Mouse (Mus musculus) kidney, adult 9 months (tissue): Measurements from ENCODE around the gene Mvd.

Experiments
- DNase-seq: peaks from one replicate; pipeline ENCODE4 v3.0.0; 2022

Mvd gene

DNA sequence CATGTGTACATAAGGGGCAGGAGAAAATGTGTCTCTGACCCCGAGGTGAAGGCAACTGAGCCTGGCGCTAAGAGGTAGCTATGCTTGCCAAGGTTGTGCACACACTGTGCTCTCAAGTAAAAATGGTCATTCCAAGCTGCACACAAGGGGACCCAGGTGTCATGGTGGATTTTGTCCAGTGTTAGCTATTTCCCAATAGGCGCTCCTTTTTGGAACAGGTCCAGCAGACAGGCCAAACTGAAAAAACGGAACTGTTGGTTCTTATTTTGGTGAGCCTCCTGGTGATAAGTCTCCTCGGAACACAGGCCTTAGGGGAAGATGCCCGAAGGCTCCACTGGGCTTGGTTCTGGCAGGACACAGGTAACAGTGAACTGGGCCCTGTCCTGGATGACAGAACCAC lies 11.2 kb upstream of the Mvd start:
- DNase-seq, result no peak

DNA sequence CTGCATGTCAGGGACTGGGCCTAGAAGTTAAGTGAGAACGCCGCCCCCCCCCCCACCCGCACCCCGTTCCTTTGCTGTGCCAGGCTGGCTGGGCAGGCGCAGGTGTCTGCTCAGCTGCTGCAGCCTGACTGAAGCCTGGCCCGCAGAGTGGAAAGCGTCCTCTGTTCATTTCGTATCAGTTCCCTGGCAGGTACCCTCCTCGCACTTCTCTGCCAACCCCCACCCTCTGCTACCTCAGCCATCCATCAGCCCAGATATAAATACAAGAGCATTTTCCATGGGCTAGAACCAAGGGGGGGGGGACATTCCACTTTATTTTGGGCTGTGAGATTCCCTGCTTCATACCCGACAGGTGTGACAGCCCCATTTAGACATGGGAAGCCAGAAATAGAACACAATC lies 8.9 kb upstream of the Mvd start:
- DNase-seq, result no peak

DNA sequence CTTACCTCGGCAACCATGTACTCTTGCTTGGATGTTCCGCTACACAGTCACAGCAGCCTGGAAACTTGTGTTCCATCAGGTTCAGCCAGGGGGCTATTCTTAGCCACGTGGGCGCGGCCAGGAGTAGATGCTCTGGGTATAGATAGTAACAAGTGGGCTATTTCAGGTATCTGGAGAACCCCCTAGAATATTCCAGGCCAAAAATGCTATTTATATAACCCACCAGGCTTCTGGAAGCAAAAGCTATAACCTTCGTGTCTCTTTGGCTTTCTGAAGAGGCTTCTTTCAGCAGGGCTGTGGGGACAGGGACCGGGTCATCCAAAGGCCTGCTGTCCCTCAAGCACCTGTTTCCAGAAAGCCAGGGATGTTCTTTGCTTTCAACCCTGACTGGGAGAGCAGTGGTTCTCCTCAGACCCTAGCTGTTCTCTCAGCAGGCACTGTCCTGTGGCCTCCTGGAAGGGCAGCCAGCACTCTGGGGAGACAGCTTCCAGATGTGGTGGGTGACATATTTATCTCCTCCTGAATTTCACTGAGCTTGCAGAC lies 8.0 kb upstream of the Mvd start:
- no peak for DNase-seq

DNA sequence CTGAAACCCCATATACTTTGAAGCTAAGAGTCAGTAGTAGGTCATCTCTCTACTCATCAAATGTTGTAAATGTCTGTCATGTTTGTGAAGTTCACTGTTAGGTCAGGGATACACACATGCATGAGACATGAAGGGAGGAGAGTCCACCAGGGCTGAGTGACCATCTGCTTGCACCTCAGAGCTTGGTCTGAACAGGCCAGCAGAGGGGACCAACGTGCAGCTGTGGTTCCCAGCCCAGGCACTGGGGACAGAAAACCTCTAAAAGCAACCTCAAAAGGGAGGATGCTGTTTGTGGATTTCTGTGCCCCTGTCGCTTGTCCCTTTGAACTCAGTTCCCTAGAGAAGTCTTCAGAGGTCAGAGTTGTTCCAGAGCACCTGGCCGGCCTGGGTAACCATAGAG lies 2.0 kb upstream of the Mvd start:
- DNase-seq, result no peak

DNA sequence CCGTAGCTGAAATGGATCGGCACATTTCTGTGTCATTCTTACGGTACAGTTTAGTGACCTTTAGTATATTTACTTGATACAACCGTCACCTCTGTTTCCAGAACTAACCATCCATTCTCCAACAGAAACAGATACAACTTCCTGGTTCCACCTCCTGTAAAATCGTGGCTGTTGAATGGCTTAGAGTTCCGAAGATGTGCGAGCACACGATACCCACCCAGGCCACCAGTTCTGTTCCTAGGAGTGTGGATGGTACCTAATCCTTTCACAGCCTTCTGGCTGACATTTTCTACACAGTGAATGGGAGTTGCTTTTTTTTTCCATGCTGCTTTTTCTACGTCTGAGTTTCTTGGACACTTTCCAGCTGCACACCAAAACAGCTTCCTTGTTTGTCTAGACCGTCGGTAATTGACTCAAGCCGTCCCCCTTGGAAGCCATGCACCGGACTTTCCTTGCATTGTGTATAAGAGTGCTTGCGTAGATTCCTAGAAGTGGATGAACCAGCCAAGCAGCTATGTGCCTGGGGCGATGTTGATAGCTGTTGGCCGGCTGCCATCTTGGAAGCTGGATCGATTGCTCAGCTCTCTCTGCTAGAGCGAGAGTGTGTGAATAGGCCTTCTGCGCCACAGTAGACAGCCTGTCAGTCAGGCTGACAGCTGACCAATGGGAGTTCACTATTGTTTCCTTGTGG lies 981 bp upstream of the Mvd start:
- DNase-seq, result peak; percentile 92

DNA sequence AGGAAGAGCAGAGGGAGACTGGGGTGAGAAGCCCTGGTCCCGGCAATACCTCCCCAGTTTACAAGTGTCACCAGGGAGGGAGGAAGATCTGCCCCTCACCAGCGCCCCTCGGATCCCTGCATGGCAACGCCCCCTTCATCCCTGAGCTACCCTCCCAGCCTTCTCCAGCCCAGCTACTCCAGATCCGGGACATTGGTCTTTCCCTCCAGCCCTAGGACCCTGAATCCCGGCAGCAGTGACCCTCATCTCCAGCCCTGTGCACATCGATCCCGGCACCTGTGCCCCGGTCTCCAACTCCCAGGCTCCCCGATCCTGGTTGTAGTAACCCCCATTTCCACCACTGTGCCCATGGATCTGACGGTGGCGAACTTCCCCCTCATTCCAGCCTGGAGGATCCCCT lies 441 bp downstream of the Mvd start:
- DNase-seq, result no peak

DNA sequence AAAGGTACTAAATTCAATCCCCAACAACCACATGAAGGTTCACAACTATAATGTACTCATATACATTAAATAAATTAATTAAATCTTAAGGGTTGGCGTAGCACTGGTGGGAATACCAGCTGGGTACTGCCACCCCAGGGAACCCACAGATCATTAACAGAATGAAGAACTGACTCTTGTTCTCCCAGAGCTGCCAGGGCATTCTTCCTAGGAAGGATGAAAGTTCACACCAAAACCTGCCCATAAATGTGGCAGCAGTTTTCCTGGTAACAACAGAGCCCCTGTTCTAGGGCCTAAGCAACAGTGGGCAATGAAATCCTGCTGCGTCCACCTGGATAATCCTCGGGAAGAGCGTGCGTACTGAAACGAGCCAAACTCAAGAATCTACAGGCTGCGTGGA lies 866 bp downstream of the Mvd start:
- peak; percentile 56 for DNase-seq

DNA sequence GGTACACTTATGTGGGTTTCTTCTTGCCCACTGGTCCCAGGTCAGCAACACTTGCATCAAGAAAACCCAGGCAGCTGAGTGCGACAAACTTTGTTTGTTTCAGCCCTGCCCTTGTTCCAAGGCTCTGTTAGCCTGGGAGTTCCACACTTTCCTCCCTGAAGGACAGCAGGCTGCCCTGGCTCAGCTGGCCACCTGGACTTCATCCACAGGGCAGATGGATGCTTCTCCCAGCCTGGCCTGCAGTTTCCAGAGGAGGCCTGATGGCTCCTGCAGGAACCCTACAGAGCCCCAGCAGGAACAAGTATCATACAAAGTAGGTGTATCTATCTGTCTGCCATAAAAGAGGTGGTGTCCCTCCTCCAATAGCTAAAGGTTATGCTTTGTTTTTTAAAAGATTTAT lies 1.9 kb downstream of the Mvd start:
- DNase-seq, result no peak

DNA sequence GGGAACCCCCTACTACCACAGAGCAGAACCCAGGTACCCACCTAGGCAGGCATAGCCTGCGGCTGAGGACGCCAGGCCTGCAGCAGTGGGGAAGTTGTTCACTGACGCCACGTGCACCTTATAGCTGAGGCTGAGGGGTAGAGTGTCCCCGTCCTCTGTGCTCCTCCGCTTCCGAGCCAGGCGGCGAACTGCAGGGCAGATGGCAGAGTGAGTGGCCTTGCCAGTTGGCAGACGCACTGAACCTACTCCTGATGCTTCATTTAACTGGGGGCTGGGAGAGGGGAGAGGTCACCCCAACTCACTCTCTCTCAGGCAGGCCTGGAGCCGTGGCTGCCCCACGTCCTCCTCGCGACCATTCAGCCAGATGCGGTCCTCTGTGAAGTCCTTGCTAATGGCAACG lies 3.9 kb downstream of the Mvd start:
- no peak for DNase-seq

DNA sequence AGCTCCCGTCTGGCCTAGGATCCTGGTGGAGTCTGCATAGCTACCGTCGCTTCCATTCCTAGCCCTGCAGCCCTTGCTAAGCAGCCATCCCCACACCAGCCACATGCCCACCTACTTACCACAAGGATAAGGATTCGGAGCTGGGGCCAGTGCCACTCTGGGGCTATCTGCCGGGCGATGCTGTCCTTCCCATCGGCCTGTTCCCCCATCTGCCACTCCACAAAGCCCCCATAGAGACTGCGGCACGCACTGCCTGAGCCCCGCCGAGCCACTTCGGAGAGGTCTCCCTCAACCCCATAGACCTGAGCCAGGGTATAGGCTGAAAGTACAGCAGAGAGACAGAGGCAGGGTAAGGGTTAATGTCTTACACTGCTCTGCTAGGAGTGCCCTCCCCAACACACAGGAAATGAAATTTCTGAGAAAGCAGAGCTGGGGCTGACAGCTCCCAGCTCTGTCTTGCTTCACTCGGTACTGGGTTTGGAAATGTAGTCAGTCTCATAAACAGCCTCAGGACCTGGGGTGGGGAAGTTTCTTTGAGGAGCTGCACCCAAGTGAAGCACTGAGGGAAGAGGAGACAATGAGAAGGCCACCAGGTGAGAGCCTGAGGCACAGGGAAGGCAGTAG lies 5.4 kb downstream of the Mvd start:
- no peak for DNase-seq

DNA sequence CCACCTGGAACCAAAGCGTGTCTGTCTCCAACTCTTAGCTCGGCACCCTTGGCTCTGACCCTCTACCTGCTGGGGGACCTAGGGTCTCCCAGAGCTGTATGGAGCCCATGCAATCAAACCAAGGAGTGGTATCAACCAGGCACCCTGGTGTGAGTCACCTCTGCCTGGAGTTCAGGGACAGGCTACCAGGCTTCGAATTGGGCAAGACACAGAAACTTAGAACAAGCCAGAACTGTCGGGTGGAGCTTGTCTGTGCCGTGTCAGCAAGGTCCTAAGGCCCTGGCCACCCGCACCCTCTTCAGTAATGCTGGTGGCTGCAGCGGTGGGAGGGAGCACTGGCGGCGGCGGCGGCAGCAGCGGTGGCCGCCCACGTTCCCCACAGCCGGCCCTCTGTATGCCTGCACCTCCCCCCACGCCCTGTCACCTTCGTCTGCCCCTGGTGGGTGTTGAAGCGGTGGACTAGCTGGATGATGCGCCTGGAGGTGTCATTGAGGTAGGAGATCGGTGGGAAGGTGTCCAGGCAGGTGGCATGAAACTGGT lies 6.6 kb downstream of the Mvd start:
- no peak for DNase-seq

DNA sequence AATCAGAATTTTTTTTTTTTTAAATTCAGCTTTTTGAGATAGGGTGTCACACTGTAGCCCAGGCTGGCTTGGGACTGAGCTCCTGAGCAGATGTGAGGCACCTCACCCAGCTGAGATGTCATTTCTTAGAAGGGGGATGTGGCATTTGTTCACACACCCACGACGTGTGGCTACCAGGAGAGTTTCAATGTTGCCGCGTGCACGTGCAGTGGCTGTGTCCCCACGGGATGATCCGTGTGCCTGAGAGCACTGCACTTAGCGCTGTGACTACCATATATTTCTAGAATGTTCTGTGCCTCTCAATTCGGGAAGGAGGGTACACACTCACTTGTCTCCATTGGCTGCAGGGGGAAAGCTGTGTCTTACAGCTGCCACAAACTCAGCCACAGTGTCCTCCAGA lies 7.1 kb downstream of the Mvd start:
- no peak for DNase-seq

DNA sequence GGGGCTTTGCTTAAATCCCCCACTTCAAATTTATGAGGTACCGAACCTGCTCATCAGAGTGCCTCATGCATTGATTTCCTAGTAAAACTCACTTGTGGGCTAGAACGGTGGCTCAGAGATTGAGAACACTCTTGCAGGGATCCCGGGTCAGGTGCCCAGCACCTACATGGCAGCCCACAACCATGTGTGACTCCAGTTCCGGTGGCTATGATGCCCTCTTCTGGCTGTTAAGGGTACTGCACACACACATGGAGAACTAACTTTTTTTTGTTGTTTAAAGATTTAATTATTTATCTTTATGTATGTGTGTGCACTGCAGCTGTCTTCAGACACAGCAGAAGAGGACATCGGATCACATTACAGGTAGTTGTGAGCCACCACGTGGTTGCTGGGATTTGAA lies 7.8 kb downstream of the Mvd start:
- no peak for DNase-seq

DNA sequence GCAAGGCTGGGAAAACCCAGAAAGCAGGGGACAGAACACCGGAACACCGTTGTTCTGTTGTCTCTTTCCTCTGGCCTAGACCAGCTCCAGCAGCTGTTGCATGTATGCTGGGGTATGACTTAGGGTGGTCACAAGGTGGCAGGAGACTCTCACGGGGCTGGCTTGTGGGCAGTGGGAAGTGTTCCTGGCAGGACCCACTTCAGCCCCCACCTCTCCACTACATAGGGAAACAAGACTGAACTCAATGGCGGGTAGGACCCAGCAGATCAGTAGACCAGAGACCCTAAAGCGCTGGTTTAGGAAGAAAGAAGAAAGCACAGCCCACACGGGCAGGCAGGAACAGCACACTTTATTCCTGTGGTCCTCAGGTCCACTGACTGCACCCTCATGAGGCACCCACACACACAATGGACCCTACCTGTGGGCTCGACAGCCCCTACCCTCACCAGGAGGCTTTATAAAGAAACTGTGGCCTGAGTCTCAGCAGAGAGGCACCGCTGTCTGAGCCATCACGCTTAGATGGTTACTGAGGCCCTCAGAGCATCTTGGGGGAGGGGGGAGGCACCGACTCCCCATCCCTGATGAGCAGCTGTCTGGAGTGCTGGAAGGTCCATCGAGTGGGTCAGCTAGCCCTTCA lies 9.8 kb downstream of the Mvd start:
- DNase-seq, result no peak

DNA sequence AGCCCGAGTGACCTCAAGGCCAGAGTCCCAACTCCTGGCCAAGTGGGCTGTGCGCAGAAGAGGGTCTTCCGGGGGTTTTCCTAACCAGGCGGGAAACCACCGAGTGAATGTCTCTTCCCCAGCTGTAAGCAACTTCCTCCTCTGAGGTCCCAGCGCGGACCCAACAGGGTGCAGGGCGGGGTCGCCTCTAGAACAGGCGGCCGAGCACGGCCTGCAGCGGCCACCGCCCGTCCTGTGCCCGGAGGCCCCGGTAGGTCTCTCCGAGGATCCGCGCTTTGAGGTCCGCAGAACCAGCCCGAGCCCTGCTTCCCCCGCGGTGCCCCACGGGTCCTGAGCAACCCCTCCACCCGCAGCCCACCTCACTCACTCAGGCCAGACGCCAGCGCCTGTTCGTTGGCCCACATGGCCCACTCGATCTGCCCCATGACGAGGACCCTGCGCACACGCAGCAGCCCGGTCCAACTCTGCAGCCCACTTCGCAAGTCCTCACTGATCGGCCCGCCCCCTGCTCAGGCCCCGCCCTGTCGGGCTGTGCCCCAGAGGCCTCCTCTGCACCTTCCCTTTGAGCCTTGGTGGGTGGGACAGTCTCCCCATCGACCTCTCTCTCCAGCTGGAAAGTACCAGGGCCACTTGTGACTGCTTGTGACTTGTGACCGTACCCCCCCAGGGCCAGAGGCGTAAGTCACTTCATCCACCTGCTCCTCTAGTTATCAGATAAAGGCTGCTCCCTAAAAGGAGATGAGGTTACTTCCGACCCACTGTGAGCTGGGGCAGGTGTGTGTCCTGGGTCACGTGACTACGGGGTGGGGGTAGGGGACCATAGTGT lies 10.6 kb downstream of the Mvd start, which contains the start of gene Cyba:
Cyba (minus strand) TSS at position 488 of the 826 bp plus-strand sequence.
- peak; percentile 90 for DNase-seq

DNA sequence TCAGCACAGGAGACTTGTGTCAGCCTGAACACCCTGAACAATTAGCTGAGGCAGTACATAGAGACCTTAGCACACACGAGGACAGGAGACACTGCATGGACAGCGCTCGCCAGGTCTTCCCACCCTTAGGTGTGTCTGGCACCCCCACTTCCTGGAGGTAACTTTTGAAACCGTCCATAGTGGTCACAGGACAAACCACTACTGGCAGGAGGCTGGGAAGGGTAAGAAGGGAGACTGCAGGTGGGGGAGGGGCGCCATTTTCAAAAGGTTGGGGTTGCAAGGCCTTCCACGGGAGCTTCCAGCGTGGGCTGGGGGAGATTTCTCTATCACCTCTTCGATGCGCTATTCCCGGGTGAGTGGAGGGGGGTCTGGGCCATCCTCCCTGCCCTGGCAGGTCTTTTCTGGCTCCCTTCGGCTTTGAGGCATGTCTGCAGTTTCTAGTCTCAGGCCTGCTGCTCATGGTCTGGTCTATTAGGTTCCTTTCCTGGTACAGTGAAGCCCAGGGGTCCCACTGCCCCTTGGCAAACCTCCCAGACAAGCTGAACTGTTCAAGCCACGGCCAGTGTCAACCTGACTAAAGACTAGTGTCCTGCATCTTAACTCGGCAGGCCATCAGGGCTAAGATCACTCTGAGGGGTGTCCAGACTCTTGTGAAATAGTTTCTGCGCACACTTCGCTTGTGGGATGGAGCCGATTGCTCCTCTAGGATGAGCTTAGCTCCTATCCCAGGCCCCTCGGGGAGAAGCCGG lies 11.4 kb downstream of the Mvd start:
- peak; percentile 62 for DNase-seq

DNA sequence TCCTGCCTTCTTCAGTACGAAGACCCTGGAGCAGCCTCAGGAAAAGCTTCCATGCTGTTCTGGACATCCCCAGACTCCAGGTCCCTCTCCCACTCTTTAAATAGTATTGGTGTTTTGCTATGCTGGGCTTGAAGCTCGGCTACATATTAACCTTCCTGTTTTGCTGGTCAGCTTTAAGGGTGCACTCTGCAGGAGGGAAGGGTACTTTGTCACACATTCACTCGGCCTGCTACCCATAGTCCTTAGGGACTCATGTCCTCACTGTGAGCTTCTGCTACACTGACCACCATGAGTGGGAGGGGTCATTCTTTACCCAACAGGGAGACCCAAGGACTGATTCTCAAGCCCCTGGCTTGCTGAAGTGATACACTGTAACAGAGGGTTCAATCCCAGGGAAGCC lies 12.6 kb downstream of the Mvd start:
- DNase-seq, result peak; percentile 88

DNA sequence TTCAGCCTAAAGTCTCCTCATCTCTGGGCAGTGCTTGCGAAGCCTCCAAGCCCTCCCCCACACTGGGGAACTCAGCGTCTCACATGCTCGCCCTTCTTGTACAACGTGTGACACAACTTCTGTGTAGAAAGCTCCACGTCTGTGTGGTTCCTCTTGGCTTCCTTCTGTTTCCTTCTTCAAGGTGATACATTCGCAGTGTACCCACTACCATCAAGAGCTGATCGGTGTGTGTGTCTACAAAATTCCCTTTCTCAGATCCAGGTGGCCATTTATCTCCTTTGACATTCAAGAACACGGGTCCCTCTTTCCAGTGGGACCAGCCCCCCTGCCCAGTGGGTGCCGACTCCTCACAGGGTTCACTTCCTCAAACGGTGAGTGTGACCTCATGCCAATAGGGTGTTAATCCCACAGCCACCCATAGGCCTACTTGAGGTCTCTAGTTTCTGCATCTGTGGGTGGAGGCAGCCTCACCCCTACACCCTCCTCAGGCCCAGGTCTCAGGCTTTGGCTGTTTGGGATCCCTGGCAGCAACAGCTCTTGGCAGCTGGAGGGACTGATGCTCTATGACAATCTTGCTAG lies 13.1 kb downstream of the Mvd start:
- peak; percentile 43 for DNase-seq

DNA sequence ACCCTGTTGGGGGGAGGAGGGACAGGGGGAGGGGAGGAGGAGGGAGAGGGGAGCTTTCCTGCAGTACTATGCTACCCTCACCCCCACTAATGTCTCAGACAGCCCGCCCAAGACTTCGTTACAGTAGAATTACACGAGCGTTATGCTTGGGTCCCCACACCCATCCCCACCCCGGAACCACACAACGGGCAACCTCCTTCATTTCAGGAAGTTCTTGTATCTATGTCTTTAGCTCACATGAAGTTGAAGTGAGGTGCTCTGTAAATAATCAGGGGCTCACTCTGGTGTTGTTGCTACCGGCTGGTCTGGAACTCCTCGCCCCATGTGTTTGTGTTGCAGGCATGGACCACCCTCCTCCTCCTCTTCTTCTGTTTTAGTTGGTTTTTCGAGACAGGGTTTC lies 15.1 kb downstream of the Mvd start:
- DNase-seq, result no peak

DNA sequence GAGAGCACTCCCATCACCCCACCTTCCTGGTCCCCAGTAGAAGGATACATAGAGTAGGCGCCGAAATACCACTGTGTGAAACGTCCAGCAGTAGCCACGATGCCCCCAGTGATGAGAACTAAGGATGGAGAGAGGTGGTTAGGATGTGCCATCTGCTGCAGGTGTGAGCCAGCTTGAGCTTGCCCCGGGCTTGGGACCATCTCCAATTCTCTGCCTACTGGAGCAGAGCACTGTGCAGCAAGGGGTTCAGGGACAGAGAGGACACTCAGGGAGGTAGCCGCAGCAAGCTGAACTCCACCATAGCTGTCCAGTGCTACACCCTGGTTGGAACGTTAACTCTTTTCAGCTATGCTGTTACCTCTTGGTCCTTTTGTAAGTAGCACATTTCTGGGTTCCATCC lies 15.6 kb downstream of the Mvd start:
- DNase-seq, result no peak

DNA sequence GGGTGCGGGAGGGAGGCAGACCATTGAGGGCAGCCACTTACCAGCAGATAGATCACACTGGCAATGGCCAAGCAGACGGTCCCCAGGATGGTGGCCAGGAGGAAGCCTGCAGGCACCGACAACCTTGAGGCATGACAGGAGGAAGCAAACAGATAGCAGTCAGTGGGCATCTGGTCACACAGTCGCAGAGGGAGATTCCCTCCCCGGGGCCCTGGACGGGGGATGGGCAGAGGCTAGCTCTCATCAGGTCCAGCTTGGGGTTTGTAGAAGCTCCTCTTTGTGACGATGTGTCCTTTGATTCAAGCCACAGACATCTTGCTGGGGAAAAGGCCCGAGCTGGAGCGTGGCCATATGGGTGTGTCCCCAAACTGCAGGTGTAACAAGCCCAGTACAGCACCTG lies 17.1 kb downstream of the Mvd start:
- no peak for DNase-seq

DNA sequence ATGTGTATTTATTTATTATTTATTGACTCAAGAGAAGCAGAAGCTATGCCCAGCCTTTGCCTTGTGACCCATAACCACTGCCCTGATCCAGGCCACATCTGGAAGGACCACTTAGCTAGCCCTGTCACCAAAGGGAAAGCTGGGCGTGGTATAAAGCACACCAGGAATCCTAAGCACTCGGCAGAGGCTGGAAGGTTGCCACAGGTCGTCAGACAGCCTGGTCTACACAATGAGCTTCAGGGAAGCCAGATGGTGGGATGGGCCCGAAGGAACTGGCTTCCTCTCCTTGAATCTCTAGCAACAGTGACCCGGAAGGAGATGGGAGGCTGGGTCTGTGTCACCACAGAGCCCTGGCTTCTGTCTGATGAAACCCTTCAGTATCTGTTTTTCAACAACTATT lies 19.6 kb downstream of the Mvd start:
- peak; percentile 40 for DNase-seq
